Mouse (Mus musculus) c-Kit-positive CD71-positive TER-119-negative erythroid progenitor cells, embryonic 14.5 days (primary cell): ENCODE measurements around the gene Mrap.

Experiments used
- DNase-seq: peaks from one replicate; pipeline ENCODE4 v3.0.0-alpha.2; 2013; ENCODE audit warnings: low read depth

Mrap gene

DNA sequence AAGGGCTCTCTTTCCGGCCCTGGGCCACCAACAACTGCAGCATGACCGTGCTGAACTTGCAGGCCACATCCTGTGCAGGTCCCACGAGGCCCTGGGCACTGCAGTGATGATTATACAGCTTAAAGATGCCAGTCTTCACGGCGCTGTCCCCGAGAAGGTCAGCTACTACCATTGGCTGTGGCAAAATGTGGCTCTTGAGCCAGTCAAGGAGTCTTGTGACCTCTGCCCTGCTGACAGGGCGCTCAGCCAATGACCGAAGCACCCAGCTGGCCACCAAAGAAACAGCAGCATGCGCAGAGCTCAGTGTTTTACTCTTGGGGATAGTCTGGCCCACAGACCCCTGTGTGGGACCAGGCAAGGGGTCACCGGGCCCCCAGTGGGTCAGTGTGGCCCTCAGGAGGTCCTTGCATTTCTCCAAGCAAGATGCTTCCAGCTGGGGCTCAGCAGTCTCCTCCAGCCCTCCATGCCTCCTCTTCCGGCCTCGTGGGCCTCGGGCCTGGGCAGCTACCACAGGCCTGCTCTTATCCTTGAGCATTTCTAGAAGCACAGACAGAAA, 15.5 kb downstream of the Mrap start:
- no peak for DNase-seq

DNA sequence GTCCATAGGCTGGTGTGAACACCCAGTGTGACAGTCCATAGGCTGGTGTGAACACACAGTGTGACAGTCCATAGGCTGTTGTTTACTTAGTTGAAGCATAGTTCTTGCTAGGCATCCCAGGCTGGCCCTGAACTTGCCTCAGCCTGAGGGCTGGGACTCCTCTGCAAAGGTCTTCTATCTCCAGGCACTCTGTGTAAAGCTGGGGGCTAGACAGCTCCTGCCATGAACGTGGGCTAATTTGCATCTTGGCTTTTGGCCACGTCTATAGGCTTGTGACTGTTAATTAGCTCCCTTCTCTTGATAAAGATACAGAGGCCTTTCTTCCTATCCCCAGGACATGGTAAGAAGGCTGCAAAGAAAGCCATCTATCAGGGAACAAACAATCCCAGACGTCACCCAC, 21.3 kb downstream of the Mrap start:
- DNase-seq, result no peak

DNA sequence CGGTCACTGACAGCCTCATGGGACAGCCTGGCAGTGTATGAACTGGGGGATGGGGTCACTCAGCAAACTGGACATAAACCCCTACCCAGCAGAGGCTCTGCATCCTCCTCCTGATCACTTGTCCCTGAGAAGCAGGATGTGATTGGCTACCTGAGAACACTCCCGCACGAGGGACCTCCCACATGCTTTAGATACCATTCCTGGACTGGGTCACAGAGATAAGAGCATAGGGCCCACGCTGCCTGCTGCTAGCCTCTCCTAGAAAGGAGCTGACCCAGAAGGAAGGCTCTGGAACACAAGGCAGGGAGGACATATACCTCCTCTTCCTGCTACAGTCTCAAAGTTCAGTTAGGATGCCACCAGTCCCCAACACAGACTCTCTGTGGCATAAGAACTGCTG, 22.5 kb downstream of the Mrap start:
- DNase-seq, result peak; percentile 70

DNA sequence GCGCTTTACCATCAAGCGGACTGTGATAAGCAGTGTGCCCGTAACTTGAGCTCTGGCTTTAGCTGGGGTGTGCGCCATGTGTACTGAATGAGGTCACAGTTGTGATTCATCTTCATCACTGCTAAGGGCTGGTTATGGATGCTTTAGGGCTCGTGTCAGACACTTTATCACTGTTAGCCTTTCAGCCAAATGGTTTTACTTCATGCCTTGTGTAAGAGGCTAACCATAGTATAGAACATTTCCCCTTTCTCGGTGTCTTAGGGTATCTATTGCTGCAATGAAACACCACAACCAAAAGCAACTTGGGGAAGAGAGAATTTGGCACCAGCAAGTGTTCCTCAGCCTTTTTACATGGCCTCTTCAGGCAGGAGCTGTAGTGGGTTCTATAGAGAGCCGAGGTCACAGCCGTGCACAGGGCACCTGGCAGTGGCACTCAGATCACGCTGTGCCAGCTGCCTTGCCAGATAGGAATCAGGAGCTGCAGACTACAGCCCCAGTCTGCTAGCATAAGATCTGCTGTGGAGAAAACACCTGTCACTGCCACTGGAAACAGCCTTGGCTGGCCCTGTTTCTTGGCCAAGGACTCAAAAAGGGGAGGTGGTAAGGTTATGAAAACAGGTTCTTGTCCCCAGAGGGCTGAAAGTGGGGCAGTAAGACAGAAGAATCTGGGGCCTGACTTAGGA, 27.3 kb downstream of the Mrap start:
- DNase-seq, result no peak

DNA sequence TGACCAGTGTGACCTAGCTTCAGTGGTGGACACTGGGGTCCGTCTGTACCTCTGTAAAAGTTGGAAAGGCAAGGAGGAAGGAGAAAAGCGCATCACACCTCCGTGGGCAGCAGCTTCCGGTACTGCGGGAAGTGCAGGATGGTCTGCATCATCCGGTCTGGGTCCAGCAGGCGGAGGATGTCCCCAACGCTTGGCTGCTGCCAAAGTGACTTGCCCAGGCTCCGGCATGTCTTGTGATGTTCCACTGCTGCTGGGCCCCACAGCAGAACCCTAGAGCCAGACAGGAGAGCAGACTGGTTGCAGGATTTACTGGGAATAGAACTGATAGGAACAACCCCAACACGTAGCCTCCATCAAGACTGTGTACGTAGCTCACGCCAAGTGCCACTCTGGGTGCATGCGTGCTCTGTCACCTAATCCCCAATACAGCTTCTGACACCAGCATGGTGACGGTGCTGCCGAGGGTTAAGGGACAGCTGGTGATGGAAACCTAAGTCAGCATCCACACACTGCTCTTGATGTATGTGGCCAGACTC, 29.0 kb downstream of the Mrap start:
- DNase-seq, result no peak

DNA sequence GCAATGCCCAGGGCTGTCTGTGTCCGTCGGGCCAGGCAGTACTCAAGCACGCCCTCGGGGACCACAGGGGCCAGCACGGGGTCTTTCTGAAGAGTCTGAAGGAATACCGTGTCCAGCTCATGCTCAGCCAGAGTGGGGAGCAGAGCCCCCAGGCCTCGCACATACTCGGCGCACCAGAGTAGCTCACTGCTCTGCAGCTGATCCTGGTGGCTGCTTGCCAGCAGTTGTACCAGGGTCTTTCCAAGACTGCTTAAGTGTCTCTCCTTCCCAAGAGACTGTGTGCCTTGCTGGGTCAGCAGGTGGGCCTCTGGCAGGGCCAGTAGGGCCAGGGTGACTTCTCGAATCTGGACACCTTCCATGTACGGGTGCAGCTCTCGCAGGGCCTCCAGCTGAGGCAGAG, 36.2 kb downstream of the Mrap start:
- DNase-seq, result no peak

DNA sequence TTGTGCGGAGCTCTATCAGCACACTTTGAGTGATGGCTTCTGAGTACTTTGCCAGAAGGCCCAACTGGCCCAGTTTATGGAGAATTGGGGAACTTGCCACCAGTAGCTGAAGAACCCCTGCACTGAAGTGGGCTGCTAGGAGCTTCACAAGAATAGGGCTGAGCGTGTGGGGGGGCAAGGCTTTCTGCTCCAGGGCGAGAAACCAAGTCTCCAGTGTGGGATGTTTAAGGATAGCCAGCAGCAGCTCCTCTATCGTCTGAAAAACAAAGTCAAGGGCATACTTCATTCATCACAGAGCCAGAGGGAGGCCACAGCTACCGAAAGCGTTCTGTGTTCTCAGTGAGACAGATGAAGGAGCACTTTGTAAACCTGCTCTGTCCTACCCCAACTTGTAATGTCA, 36.6 kb downstream of the Mrap start:
- no peak for DNase-seq

DNA sequence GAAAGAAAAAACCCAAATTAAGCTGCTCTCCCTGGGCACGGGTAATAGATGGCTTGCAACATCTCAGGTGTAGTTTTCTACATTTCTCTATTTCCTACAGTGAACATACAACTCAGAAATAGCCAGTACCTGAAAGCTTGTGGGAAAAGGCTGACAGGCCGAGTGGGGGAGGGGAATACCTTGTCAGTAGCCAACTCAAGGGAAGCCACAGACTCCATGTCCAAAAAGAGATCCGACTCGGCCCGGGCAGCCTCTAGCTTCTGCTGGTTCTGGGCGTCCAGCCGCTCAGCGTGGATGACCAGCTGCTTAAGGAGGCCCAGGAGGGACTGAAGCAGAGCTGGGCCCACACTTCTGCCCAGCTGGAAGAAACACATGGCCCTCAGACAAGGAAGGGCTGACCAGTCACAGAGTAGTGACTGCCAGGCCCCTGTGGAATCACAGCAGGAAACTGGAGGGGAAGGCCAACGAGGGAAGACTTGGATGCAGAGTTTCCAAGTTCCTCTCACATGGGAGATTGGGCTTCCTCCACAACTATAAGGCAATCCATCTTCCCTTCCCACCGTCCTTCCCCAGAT, 38.0 kb downstream of the Mrap start:
- DNase-seq, result no peak

DNA sequence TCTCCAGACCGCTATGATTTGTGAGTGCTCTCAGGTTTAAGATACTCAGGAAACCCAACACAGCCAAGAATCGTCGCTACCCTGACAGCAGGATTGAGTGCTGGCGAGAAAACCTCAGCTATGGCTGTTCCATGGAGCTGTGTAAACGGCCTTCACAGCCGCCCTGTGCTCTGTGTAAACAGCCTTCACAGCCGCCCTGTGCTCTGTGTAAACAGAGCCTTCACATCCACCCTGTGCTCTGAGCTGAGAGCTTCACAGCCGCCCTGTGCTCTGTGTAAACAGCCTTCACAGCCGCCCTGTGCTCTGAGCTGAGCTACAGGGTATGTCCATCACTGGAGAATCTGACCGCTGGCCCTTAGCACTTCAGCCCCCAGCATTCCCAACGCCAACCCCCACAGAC, 41.8 kb downstream of the Mrap start:
- DNase-seq, result no peak

DNA sequence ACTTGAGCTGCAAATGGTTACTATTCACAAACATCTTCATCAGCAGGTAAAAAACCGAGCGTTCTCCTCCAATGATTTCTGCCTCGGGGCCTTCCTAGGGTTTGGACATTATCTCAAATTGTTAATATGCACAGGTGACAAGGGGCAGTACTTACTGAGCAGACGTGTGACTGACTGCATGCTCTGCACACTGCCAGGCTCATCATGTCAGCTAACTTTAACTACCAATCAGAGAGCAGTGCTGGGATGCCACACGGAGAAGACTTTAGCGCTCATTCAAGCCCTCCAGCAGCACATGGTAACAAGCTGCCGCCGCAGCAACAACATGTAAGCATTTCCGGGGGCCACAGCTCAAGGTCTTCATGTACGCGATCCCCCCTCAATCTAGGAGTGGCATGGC, 45.3 kb downstream of the Mrap start:
- no peak for DNase-seq

DNA sequence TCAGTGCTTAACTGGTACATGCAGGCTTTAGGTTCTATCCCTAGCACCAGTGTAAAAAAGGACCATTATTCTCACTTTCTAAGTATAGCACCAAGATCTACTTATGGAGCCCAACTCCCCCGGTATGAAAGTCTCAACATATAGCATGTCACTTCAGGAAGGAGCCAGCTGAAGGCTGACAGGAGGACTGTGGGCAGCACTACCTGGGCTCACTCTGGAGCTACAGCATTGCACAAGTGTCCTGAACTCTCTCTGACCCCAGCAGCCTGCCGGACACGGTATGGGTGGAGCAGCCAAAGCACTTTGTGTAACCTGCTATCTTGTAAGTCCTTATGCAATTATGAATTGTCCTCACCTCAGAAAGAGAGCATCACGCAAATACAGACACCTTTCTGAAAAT, 47.2 kb downstream of the Mrap start:
- DNase-seq, result no peak

DNA sequence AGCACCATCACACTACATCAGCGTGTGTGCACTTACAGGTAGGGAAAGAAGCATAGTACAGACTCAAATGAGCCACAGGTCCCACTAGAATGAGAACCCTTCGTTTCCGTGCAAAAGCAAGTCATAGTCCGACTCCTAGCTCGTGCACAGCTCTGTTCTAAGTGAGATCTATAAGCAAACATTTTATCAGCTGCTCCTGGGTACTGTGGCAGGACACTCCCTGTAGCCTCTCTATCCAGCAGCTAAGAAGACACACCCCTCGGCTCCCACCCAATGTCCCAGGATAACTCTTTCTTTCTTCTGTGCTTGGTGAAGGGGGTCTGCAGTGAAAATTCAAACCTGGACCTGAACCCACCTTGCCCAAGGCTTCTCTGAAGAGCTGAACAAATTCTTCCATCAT, 50.6 kb downstream of the Mrap start:
- no peak for DNase-seq

DNA sequence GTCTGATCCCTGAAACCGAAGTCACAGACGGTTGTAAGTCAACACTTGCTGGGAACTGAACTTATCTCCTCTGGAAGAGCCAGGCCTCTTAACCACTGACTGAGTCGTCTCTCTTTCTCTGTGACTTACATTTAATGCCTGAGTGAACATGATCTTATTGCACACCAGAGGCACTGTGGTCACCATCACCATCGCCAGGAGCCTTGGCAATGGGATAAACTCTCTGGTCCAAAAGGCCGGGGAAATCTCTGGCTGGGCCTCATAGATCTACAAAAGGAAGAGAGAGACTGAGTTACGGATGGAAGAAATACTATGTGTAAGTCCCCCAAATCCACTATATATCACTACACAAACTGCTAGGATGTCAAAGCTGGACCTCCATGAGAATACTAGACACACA, 52.9 kb downstream of the Mrap start:
- DNase-seq, result no peak

DNA sequence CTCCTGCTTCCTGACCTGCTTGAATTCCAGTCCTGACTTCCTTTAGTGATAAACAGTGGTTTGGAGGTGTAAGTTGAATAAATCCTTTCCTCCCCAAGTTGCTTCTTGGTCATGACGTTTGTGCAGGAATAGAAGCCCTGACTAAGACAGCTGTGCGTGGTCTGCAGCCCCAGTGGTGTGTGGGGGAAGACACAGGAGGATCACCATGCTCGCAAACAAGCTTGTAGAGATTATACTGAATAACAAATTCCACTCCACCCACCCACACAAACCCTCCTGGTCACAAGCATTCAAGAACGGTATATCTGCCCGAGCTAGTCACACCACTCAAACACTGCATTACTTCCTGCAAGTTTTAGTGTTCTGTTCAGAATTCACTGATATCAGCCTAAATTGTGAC, 54.1 kb downstream of the Mrap start:
- no peak for DNase-seq

DNA sequence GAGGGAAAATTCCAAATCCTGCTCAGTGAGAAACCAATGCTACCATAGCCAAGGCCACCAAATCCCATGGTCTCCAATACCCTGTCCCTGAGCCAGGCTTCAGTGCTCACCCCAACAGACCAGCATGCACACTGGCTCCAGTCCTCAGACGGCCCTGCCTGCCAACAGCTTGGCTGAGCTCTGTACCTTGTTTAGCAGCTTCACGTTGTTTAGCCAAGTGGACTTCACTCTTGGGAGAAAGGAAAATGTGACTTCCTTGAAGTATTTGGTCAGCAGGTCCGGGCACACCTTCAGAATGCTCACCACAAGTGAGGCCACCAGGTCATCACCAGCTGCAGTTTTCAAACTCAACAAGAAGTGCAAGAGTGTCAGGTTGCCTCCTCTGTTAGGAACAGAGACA, 54.5 kb downstream of the Mrap start:
- DNase-seq, result no peak

DNA sequence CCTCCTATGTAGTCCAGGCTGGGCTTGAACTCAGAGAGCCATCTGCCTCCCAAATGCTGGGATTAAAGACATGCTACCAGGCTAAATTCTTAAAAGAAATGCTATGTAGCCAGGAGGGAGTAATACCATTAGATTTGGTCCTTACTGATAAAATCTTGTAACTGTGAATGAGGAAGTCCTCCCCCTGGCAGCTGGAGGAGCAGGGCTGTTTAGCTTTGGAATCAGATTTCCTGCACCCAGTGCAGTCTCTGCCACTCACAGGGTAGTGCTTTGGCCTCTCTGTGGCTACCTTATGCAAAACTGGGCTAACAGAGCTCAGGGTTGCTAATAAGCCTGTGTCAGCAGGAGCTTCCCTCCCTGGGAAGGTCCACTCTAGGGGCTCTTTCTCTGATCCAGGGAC, 56.7 kb downstream of the Mrap start:
- DNase-seq, result no peak

DNA sequence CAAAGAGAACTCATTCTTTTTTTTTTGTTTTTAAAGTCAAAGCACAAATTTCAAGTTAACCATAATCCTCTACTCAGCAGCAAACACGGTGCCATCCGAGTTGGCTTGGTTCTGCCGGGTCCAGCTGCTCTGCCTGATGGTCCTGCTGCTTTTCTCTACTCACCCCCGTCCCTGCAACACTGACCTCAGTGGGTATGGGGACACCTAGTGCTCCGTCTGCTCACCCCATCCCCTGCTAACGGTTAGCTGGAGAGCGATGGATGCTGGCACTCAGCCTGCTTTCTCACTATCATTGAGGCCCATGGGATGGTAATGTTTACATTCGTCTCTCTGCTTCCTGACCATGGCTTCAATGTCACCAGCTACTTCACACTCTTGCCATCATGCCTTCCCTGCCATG, 60.4 kb downstream of the Mrap start:
- DNase-seq, result no peak

DNA sequence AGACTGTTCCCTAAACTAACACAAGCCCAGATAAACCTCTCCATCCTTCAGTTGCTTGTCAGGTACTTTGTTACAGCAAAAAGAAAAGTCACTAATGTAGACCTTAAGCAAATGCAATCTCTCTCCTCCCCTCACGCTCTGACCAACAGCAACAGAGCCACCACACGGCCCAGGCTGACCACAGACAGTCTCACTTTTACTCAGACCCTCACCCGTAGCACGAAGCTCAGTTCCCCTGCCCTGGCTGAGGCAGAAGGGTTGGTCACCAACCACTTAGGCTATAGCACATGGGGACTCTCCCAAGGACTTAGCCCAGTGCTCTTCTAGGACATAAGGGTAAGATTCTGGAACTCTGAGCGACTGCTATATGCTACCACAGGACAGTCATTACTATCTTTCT, 60.8 kb downstream of the Mrap start:
- no peak for DNase-seq
